Mouse (Mus musculus): Measurements from ENCODE around the gene Irf7.
A peak's percentile ranks its signal among the peaks of the same experiment; 100 is the strongest.
"Not testable (repeated sequence)": the region's sequence is repeated elsewhere in the genome, so short reads cannot be mapped to it uniquely, and the experiment has no call there.

Irf7 gene

DNA sequence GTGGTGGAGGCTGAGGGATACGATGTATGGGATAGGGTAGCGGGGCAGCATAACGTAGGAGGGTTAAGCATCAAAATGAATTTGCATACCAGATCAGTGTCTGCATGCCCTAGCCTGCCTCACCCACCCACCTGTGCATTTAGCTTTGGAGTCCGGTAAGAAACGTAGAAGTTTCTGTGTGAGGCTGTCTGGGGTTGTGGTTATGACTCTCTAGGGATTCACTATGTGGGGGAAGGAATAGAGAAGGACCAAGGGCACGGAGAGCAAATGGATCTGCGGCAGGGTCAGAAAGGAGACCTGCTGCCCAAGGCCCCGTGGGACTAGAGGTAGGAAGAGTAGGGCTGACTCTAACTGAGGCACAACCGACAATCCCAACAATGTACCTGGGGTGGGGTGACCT, 9.1 kb upstream of the Irf7 start:
- no peak for DNase-seq

- DNase-seq: no peak
Observed at GRCm38 (mm10) chr7:141270631-141271030, 4.3 kb upstream of the Irf7 start.

DNA sequence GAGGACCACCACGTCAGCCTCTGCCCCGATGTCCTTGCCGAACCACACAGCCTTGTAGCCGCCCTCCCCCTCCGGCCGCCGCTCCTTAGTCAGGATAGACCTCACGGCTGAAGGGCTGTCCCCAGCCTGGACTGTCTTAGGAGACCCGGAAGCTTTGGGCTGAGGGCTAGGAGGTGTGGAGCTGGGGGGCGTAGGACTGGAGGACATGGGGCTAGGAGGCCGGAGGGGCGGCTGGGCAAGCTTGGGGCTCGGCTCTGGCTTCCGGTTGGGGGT, 2.9 kb upstream of the Irf7 start:
- no peak for DNase-seq

DNA sequence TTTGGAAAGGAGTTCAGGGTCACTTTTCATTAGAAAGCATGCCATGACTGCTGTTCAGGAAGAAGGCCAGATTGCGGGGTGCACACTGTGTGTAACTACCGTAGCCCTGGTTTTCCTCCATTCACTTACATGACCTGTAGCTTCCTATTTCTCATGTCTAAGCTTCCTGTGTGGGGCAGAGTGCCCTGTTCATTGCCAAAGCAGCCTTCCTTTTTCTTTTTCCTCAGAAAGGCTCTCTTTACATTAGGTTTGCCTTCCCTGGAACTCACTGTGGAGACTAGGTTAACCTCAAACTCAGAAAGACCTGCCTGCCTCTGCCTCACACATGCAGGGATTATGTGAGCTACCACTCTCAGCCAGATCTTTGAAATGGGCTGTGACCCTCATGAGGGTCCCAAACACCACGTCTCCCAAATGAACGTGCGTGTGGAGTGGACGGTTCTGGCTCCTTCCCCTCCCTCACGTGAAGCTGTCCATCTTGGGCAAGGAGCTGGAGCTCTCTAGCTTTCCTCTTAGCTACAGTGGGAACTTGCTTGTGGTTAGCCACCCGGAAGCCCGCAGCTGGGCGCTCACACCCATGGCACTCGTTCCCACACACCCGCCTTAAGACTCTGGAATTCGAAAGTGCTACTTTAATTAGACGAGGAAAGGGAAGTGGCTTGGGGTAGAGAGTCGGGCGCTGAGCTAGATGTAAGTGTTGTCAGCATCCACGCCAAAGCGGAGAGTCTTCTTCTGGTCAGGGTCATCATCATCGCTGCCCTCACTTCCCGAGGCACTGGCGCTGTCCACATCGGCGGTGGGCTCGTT, 2.4 kb upstream of the Irf7 start:
- peak in 1 of 2 experiments; percentile 31 for DNase-seq

DNA sequence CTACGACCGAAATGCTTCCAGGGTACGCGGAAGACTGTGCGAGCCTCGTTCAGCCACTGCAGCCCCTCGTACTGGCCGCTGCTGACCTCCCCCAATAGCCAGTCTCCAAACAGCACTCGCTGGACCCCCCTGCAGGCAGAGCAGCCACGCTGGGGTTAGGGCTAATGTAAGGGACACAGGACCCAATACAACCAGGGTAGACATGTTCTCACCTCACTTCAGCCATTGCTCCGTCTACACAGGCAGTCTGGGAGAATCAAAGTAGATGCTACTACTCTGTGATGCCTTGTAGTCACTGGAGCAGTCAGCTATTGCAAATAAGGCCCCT, 906 bp downstream of the Irf7 start:
- no peak for DNase-seq

DNA sequence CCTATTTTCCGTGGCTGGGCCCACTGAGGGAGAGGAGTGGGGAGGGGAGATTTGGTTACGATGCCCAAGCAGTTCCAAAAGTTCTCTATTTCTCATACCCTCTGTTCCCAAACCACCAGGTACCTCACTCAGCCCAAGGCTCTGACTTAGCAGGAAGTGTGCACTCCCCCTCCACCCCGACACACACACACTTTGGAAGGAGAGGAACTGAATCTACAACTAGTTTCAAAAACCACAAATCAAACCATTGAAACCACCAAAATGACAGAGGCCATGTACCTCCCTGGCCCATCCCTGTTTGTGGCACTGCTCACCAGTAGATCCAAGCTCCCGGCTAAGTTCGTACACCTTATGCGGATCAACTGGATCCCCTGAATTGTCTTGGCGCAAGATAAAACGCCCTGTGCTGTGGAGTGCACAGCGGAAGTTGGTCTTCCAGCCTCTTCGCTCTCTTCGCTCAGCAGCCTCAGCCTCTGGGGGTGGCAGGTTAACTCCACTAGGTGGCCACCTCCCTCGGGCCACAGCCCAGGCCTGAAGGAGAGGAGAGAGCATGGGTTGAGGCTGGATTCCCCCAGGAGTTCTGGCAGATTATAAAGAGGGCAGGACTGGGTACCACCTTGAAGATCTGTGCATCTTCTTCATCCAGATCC, 1.4 kb downstream of the Irf7 start:
- DNase-seq: peak; percentile 48 to 59

DNA sequence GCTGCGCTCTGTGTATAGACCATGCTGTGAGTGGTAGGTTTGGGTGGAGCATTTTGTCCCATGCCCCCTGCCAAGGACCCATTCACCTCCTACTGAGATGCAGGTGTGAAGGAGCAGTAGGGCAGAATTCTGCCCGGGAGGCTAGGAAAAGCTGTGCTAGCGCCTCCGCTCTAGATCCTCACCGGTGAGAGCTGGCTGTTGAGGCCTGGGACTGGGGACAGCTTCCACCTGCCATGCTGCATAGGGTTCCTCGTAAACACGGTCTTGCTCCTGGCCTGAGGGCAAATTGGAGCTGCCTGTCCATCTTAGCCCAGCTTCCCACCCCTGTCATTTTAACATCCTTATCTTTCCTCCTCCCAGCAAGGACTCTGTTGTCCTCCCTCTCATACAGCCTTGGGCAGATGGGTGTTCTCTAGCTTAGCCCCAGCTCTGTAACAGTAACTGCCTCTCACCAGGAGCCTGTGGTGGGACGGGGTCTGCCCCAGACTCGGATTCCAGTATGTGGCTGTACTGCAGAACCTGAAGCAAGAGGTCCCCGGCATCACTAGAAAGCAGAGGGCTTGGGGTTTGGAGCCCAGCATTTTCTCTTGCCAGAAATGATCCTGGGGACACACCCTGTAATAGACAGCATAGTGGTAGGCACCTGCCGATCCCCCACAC, 2.1 kb downstream of the Irf7 start:
- no peak for DNase-seq

GRCm38 (mm10) chr7:141263640-141264039, 2.6 kb downstream of the Irf7 start:
- no peak for DNase-seq

DNA sequence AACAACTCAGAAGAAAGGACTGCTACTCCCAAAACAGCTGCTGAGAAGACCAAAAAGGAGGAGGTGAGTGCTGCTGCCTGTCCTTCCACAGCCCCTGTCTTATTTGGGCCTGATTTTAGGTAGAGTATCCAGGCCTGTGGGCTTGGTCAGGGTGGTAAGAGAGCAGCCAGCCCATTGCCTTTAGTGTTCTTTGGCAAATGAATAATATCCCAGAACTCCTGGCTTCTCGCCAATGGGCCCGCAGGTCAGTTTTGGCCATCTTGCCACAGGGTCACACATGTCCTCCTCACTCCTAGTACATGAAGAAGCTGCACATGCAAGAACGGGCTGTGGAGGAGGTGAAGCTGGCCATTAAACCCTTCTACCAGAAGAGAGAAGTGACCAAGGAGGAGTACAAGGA, 4.8 kb downstream of the Irf7 start:
- no peak for DNase-seq

DNA sequence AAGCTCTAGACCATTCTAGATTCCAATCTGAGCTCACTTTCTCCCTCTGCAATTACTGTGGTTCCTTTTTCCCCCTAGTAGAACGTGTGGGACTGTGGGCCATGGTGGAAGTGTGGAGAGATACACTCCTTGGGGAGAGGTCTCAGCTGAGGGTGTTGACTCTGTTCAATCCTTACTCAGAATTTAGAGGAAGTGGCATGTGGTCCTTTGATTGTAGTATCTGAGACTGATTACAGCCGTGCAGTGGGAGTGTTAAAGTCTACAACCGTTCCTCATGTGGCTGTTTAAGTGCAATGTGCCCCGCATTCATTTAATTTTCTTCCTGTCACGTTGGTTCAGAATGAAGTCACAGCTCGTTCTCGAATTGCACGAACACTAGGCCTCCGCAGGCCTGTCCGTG, 10.1 kb downstream of the Irf7 start:
- DNase-seq: no peak

DNA sequence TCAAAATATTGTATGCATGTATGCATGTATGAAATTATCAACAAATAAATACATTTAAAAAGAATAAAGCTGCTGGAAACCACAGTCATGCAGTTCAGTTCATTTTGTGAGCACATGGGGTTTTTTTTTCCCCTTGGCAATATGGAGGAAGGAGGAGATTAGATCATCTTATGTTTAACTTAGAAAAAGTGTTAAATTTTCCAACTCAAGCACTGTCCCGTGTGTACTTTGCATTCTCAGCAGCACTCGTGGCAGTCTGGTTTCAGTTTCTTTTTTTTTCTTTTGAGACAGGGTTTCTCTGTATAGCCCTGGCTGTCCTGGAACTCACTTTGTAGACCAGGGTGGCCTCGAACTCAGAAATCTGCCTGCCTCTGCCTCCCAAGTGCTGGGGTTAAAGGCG, 15.8 kb downstream of the Irf7 start:
- DNase-seq: not testable (repeated sequence)

DNA sequence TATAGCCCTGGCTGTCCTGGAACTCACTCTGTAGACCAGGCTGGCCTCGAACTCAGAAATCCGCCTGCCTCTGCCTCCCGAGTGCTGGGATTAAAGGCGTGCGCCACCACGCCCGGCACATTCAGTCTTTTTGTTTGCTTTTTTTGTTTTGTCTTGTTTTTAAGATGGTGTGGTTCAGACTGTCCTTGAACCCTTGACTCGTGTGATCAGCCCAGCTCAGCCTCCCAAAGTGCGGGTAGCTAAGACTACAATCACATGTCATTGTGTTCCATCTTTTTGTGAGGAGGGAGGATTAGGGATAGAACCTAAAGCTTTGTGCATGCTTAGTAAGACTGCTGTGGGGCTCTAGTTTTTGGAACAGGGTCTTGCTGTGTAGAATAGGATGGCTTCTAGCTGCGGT, 34.7 kb downstream of the Irf7 start:
- DNase-seq: no peak

DNA sequence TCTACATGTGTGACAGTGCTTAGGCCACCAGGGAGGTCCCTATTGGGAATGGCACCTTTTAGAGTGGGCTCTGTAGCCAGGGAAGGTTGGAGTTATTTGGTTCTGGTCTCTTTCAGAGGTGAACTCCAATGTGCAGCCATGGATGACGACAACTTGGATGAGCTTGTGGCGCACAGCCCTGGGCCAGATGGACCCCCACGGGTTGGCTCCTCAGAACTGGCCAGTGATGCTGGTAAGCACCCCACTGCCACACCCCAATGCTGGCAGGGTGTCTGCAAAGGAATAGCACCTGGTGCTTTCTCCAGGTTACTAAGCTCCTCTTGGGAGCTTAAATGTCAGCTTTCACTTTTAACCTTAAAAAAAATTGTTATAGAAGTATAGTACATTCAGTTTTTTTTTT, 35.2 kb downstream of the Irf7 start:
- DNase-seq: no peak

GRCm38 (mm10) chr7:141230570-141230969, 35.7 kb downstream of the Irf7 start:
- DNase-seq: no peak

DNA sequence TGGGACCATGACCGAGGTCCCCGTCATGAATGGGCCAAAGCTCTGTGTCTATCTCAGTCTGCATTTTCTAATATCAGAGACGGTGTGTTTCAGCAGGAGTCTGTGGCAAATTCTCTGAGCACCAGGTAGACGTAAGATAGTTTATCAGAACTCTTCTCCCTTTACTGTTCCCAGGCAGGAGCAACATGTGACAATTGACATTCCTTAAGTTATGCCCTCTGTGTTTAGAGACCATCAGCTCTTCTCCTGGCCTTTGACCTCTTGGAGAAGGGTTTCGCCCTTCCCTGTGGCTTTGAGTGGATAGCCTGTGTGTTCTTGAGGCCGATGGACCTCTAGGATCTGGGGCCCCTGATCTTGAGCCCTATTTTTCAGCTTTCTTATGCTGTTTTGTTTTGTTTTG, 36.6 kb downstream of the Irf7 start:
- DNase-seq: no peak

GRCm38 (mm10) chr7:141228279-141229067, 37.8 kb downstream of the Irf7 start, which contains the start of gene Phrf1:
Gene Phrf1 (plus strand): TSS chr7:141228784.
- DNase-seq: peak; percentile 81 to 95

GRCm38 (mm10) chr7:141227796-141228195, 38.5 kb downstream of the Irf7 start:
- DNase-seq: no peak

DNA sequence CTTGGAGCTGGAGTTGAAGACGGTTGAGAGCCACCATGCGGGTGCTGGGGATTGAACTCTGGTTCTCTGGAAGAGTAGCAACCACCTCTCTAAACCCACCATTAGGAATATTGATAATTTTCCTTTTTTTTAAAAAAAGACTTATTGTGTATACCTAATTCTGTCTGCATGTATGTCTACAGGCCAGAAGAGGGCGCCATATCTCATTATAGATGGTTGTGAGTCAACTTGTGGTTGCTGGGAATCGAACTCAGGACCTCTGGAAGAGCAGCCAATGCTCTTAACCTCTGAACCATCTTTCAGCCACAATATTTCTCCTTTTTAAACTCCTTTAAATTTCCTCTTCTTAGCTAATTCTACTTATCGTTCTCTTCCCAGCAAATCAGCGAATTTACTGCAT, 39.7 kb downstream of the Irf7 start:
- no peak for DNase-seq

DNA sequence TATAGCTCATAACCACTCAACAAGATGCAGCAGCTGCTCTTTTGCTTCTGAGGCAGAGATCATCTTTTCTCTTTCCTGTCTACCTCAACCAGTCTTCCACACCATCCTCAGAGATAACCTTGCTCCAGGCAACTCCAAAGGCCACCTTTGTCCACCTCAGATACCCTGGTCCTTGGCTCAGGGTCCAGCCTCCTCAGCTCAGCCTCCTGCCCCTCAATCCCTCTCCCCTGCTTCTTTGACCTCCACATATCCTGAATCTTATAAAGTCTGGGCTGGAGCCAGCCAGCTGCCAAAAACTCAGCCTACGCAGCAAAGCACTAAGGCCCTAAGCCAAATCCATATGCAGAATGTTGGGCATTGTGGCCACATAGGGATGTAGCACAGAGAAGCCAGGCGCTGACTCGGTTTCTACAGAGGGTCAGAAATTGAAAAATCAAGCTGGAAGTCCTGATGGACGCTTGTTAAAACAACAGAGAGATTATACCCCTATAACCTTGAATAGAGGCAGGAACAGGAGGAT, 43.5 kb downstream of the Irf7 start:
- DNase-seq: no peak

GRCm38 (mm10) chr7:141222126-141222467, 44.2 kb downstream of the Irf7 start:
- no peak for DNase-seq

DNA sequence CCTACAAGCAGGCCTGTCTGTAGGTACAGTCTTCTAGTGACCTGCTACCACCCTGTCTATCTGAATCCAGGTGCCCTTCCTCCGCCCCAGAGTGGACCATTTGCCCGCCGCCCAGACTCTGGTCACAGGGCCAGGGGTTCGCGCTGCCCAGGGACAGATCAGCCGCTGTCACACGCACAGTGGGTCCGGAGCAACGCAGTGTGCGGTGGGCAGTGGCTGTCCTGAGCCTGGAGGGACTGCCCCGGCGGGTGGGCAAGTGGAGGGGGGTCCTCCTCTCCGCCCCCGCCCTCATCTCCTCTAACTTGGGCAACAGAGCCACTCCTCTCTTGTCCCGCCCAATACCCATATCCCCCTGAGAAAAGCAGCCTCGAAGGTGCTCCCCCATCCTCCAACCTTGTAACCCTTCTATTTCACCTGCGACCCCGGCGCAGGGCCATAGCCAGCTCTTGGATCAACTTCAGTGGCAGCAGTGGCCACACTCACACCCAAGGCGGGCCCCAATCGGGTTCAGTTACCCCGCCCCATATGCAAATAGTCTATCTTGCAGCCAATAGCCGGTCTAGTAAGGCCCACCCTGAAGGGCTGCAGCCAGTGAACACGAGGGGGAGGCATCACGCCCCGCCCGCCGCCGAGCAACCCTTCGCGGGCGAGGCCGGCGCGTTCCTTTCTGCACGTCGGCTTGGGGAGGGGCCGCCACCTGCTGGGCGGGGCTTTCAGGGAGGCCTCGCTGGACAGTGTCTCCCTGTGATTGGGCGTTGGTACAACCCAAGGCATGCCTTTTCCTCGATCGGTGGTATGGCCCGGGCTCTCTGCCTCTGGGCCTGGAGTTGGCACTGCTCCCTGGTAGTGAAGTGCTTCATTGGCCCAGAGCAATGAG, 44.8 kb downstream of the Irf7 start:
- DNase-seq: peak; percentile 84 to 85

- no peak for DNase-seq
Observed at GRCm38 (mm10) chr7:141220377-141220776, 45.9 kb downstream of the Irf7 start.
